Mouse (Mus musculus): ENCODE measurements around the gene Opcml. TPM values are rescaled to one million over a fixed set of nuclear protein-coding genes. Genes with fewer than 3 reads are reported as not detected.
A peak's percentile ranks its signal among the peaks of the same experiment; 100 is the strongest.

Gene Opcml
- total and polyA plus RNA-seq, 2 experiments from 2014 or later: 48.3 to 140 TPM

- no peak overlapping the region for H3K4me2 ChIP-seq (ENCODE audit: low read depth)
- no peaks in the 10 kb centered on the region; the same call in 1 of the 2 replicates for H3K4me1 ChIP-seq (ENCODE audit: insufficient read depth)
- H3K9me3 ChIP-seq (ENCODE audit: low read length): no peaks in the 10 kb centered on the region
- TF ChIP-seq CTCF (IDR thresholded peaks at IDR 0.05; ENCODE audit: low read depth): no peak
- H3K27me3 ChIP-seq (ENCODE audit: insufficient read depth, low read length): no peaks in the 10 kb centered on the region
- H3K36me3 ChIP-seq (ENCODE audit: insufficient read depth): no peaks in the 10 kb centered on the region
- WGBS: 67% methylated on average over 7 of the region's 7 CpGs
- DNase-seq (peak; percentile 54), ATAC-seq (no peak)
- H3K9ac ChIP-seq: no peak overlapping the region
- H3K27ac ChIP-seq (ENCODE audit: low read depth, low read length): no peak overlapping the region
- no peak overlapping the region for H3K4me3 ChIP-seq (ENCODE audit: low read depth, low read length)
Measured at GRCm38 (mm10) chr9:27996536-27996935, 206.0 kb downstream of the Opcml start.

- no peaks in the 10 kb centered on the region for H3K27me3 ChIP-seq (ENCODE audit: insufficient read depth, low read length)
- H3K4me2 ChIP-seq (ENCODE audit: low read depth): no peak overlapping the region
- no peaks in the 10 kb centered on the region for H3K9me3 ChIP-seq (ENCODE audit: low read length)
- WGBS: 8% methylated on average over 4 of the region's 4 CpGs
- no peak for TF ChIP-seq CTCF (IDR thresholded peaks at IDR 0.05; ENCODE audit: low read depth)
- no peak overlapping the region for H3K9ac ChIP-seq
- peak; percentile 52 for DNase-seq
- peak; percentile 66 for ATAC-seq
- no peaks in the 10 kb centered on the region for H3K36me3 ChIP-seq (ENCODE audit: insufficient read depth)
- peak overlapping the region; percentile 51 for H3K27ac ChIP-seq (ENCODE audit: low read depth, low read length)
- H3K4me3 ChIP-seq (ENCODE audit: low read depth, low read length): no peak overlapping the region
- H3K4me1 ChIP-seq (ENCODE audit: insufficient read depth): no peaks in the 10 kb centered on the region; the same call in 1 of the 2 replicates
Measured at GRCm38 (mm10) chr9:27998767-27999166, 208.2 kb downstream of the Opcml start.

- ATAC-seq (no peak), DNase-seq (no peak)
- TF ChIP-seq CTCF (IDR thresholded peaks at IDR 0.05; ENCODE audit: low read depth): no peak
- no peaks in the 10 kb centered on the region for H3K27me3 ChIP-seq (ENCODE audit: insufficient read depth, low read length)
- no peak overlapping the region for H3K4me2 ChIP-seq (ENCODE audit: low read depth)
- no peak overlapping the region for H3K9ac ChIP-seq
- no peak overlapping the region for H3K27ac ChIP-seq (ENCODE audit: low read depth, low read length)
- WGBS: 55% methylated on average over 3 of the region's 3 CpGs
- no peak overlapping the region for H3K4me3 ChIP-seq (ENCODE audit: low read depth, low read length)
- H3K9me3 ChIP-seq (ENCODE audit: low read length): no peaks in the 10 kb centered on the region
- no peaks in the 10 kb centered on the region for H3K36me3 ChIP-seq (ENCODE audit: insufficient read depth)
- no peaks in the 10 kb centered on the region; the same call in 1 of the 2 replicates for H3K4me1 ChIP-seq (ENCODE audit: insufficient read depth)
Measured at GRCm38 (mm10) chr9:28003131-28003530, 212.6 kb downstream of the Opcml start.

GRCm38 (mm10) chr9:28011483-28011882 lies 220.9 kb downstream of the Opcml start:
- no peak for TF ChIP-seq CTCF (IDR thresholded peaks at IDR 0.05; ENCODE audit: low read depth)

GRCm38 (mm10) chr9:28012664-28013063 lies 222.1 kb downstream of the Opcml start:
- Histone ChIP-seq H3K4me3 (ENCODE audit: low read depth, low read length) (no peak overlapping the region), H3K4me2 (ENCODE audit: low read depth) (no peak overlapping the region), H3K4me1 (ENCODE audit: insufficient read depth) (0 out of 2 replicates have a peak, but pooled peaks cover 3% of the 10 kb centered on the region), H3K27me3 (ENCODE audit: insufficient read depth, low read length) (no peaks in the 10 kb centered on the region), H3K9me3 (ENCODE audit: low read length) (no peaks in the 10 kb centered on the region), H3K27ac (ENCODE audit: low read depth, low read length) (no peak overlapping the region), H3K9ac (no peak overlapping the region), H3K36me3 (ENCODE audit: insufficient read depth) (no peaks in the 10 kb centered on the region)
- ATAC-seq (no peak), DNase-seq (no peak)
- no peak for TF ChIP-seq CTCF (IDR thresholded peaks at IDR 0.05; ENCODE audit: low read depth)
- 39% methylated on average over 7 of the region's 7 CpGs for WGBS

More at GRCm38 (mm10) chr9:28011483-28011882, 220.9 kb downstream of the Opcml start:
- H3K9me3 ChIP-seq (ENCODE audit: low read length): no peaks in the 10 kb centered on the region
- no peak overlapping the region for H3K4me2 ChIP-seq (ENCODE audit: low read depth)
- no peaks in the 10 kb centered on the region for H3K36me3 ChIP-seq (ENCODE audit: insufficient read depth)
- WGBS: 39% methylated on average over 8 of the region's 8 CpGs
- H3K4me3 ChIP-seq (ENCODE audit: low read depth, low read length): no peak overlapping the region
- ATAC-seq (no peak), DNase-seq (no peak)
- H3K9ac ChIP-seq: no peak overlapping the region
- 0 out of 2 replicates have a peak, but pooled peaks cover 3% of the 10 kb centered on the region for H3K4me1 ChIP-seq (ENCODE audit: insufficient read depth)
- H3K27me3 ChIP-seq (ENCODE audit: insufficient read depth, low read length): no peaks in the 10 kb centered on the region
- no peak overlapping the region for H3K27ac ChIP-seq (ENCODE audit: low read depth, low read length)

GRCm38 (mm10) chr9:28013192-28013591 lies 222.6 kb downstream of the Opcml start:
- H3K4me1 ChIP-seq (ENCODE audit: insufficient read depth): 0 out of 2 replicates have a peak, but pooled peaks cover 3% of the 10 kb centered on the region
- no peaks in the 10 kb centered on the region for H3K27me3 ChIP-seq (ENCODE audit: insufficient read depth, low read length)
- H3K36me3 ChIP-seq (ENCODE audit: insufficient read depth): no peaks in the 10 kb centered on the region
- DNase-seq (no peak), ATAC-seq (no peak)
- 60% methylated on average over 3 of the region's 3 CpGs for WGBS
- no peak overlapping the region for H3K27ac ChIP-seq (ENCODE audit: low read depth, low read length)
- no peak for TF ChIP-seq CTCF (IDR thresholded peaks at IDR 0.05; ENCODE audit: low read depth)
- no peaks in the 10 kb centered on the region for H3K9me3 ChIP-seq (ENCODE audit: low read length)
- no peak overlapping the region for H3K4me2 ChIP-seq (ENCODE audit: low read depth)
- H3K4me3 ChIP-seq (ENCODE audit: low read depth, low read length): no peak overlapping the region
- H3K9ac ChIP-seq: no peak overlapping the region

- DNase-seq: no peak
- H3K9ac ChIP-seq: no peak overlapping the region
- 33% methylated on average over 5 of the region's 5 CpGs for WGBS
- H3K27ac ChIP-seq (ENCODE audit: low read depth, low read length): no peak overlapping the region
- H3K4me2 ChIP-seq (ENCODE audit: low read depth): no peak overlapping the region
- no peak overlapping the region for H3K4me3 ChIP-seq (ENCODE audit: low read depth, low read length)
- no peaks in the 10 kb centered on the region for H3K4me1 ChIP-seq (ENCODE audit: insufficient read depth)
- TF ChIP-seq CTCF (IDR thresholded peaks at IDR 0.05; ENCODE audit: low read depth): no peak
- no peaks in the 10 kb centered on the region for H3K27me3 ChIP-seq (ENCODE audit: insufficient read depth, low read length)
- H3K36me3 ChIP-seq (ENCODE audit: insufficient read depth): no peaks in the 10 kb centered on the region
- H3K9me3 ChIP-seq (ENCODE audit: low read length): no peaks in the 10 kb centered on the region
- ATAC-seq: no peak
Measured at GRCm38 (mm10) chr9:28028156-28028555, 237.6 kb downstream of the Opcml start.

Measured in forebrain, postnatal 0 days (tissue).